Mouse (Mus musculus) cerebral cortex, adult 2 months (tissue): Measurements from ENCODE around the gene Pex1.

Experiments used
- WGBS: fragments of 180-500 bp; shearing (Covaris S2); methylation state at CpG from one replicate; pipeline ENCODE4 v1.1.7; 2018; 5-methylcytosine and 5-hydroxymethylcytosine counted together

Pex1 gene

DNA sequence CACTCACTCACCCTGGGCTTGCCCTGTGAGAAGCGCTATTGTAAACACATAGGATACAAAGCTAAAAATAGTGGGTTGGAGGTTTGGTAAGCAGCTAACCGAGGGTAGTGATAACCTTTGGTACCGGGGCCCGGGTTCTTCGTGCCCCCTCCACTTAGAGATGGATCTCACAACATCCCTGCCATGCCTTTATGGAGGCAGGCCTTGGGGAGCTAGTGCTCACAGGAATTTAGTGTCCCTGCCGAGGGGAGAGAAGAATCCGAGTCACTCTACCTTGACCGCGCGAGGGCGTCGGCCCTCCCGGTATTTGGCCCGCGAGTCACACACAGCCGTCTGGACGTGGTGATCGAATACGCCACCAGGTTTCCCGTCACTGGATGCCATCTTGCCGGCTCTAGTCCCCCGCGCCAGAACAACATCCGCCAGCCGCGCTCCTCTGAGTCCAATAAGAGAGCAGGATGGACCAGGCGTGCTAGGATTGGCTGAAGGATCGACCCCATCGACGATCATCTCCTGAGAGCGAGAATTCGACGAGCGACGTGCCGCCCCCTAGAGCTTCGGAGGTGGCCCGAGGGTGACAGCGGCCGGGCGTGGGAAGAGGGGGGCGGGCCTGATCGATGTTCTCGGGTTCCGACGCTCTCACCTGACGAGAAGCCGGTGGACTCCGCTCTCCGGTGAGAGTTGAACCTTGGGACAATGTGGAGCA is at the start of gene Pex1:
Gene Pex1 (plus strand): TSS at position 374 of the 706 bp plus-strand sequence.
- under 1% methylated on average over 50 of the region's 50 CpGs for WGBS

DNA sequence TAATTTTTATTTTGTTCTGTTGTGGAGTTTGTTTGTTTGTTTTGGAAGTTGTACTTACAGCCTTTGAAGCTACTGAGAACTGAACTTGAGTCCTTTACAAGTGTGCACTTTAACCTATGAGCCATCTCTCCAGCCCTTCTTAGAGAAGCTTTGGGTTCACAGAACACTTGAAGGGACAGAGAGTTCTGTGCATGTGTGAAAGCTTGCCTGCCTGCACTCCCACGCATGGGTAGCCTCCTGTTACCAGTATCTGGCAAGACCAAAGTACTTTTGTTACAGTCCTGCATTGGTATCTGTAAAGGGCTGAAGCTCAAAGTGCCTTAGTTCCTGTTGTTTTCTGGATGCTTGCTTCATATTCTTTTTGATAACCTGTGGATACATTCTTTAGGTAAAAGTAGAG is 49.6 kb upstream of the Pex1 start:
- 68% methylated on average over 1 of the region's 1 CpGs for WGBS

DNA sequence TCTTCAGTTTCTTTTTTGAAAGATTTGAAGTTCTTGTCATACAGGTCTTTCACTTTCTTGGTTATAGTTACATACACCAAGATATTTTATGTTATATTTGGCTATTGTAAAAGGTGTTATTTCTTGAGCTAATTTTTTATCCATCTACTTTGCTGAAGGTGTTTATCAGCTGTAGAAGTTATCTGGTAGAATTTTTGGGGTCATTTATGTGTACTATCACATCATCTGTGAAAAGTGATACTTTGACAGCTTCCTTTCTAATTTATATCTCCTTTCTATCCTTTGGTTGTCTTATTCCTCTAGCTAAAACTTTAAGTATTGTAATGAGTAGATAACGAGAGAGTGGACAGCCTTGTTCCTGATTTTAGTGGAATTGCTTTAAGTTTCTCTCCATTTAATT is 44.4 kb upstream of the Pex1 start:
- WGBS: 96% methylated on average over 1 of the region's 1 CpGs

DNA sequence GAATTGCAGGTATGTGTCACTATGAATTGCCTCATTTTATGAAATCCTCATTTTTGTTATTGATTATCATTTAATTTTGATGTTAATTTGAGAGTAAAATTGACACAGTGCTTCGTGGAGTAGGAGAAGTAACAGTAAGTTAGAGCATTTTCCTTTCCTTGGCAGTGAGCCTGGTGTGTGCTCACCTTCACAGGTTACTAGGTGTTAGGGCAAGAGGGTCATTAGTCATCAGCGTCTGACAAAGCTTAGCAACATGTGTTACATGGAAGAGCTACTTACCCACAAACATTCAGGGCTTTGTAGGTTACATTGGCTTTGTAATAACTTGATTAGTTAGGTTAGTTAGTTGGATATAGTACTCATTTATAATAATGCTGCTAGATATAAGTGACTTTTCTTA is 41.7 kb upstream of the Pex1 start:
- 88% methylated on average over 2 of the region's 2 CpGs for WGBS

DNA sequence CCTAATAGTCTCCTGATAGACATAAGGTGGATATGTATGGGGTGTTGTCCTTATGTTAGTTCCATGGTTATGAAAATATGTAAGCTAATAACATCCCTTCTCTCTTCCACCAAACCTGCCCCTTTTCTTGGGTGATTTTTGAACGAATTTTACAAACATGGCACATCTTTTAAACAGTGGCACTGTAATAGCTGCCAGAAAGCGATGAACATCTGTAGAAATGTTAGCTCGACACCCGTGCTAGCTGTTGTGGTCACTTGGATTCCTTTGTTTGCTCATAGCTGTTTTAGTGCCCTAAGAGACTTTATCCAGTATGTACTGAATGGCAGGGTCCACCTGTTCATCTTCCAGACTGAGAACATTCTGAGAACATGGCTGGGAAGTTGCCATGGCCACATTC is 24.6 kb upstream of the Pex1 start, which contains the start of gene 1700109H08Rik:
Gene 1700109H08Rik (plus strand): TSS at position 301 of the 400 bp plus-strand sequence.
- 91% methylated on average over 4 of the region's 4 CpGs for WGBS

DNA sequence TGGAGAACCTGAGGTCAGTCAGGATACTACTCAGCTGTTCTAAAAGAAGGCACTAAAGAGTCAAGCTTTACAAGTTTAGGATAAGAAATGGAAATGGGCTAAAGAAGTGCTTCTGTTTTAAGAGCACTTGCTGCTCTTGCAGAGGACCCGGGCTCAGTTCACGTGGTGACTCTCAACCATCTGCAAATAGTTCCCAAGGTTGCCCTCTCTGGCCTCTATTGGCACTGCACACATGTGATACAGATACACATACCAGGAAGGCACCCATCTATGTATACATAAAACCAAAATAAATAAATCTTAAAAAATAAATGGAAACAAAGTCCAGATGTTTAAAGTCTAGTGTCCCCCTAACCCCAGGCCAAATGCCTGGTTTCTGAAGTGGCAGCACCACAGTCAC is 21.0 kb upstream of the Pex1 start:
- 91% methylated on average over 2 of the region's 2 CpGs for WGBS

DNA sequence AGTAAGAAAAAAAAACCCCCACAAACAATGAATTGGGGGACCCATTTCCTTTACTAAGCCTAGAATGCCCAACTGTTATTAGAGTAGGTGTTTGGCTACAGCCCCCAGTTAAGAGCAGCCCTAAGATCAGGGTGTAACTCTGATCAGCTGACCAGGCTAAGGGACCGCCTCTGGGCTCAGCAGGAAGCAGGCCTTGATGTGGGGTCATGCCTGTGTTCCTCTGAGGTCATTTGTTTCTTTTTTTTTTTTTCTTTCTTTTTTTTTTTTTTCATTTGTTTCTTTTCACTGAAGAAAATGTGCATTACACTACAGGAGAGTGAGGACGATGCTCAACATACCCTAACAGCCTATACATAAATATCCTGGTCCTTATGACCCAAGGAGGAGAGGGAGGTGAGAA is 17.9 kb upstream of the Pex1 start:
- 96% methylated on average over 2 of the region's 2 CpGs for WGBS

DNA sequence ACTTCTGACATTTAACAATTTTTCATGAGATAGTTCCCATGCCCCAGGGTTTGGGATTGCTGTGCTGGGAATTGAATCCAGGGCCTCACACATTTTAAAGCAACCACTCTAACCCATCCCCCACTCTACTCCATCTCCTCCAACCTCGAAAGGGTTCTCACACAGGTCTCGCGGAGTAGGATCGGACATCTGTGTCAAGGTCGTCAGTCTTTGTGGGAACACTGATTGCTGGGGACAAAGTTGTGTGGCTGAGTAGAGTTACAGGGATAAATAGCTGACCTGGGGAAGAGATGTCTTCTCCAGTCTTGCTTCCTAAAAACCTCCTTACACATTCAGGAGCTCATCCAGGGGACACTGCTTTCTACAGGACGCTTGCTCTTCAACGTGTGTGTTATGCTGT is 16.8 kb upstream of the Pex1 start:
- 93% methylated on average over 7 of the region's 7 CpGs for WGBS

DNA sequence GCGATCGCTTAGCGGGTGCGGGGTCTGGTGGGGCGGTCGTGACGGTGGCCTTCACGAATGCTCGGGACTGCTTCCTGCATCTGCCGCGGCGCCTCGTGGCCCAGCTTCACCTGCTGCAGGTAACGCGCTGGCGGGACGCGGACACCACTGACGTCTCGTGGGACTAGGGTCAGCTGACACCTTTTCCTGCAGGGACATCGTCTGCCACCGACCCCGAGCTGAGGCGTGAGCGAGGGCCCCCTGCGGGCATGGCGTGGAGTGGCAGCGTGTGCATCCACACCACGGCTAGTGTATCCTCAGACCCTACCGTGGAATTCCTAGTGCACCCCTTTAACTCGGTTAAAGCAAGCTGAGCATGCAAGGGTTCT is 517 bp downstream of the Pex1 start, which contains the start of gene Rbm48:
Gene Rbm48 (minus strand): TSS at position 187 of the 368 bp plus-strand sequence.
- WGBS: under 1% methylated on average over 31 of the region's 31 CpGs

DNA sequence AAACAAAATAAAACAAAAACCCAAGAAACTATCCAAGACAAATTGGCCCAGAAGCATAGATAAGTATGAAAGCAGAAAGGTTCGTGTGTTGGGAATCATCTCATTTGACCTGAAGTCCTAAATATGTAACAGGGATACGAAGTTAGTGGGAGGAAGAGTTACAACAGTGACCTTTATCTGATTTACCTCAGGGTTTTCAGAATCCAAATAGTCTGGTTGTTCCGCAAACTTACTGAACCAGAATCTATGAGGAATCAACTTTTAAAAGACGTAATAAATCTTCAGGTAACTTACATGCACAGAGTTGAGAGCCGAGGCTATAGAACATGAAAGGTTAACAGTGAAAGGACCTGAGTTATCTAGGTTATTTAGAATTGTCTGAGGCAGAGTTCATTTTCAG is 2.9 kb downstream of the Pex1 start:
- 93% methylated on average over 5 of the region's 5 CpGs for WGBS

DNA sequence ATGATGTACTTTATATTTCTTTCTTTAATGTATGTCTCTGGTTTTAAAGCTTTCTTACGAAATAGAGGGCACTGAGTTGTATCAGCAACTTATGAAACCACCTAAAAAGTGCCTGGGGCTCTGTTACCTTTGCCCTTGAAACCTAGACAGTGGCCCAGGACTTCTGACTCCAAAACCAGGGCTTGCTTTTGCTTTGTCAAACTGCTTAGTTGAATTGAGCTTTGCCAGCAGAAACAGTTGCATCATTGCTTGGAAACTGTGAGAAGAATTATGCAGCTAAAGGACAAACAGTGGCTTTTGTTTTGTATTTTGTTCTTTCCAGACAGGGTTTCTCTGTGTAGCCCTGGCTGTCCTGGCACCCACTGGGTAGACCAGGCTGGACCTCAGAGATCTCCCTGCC is 4.4 kb downstream of the Pex1 start:
- WGBS: 86% methylated on average over 1 of the region's 1 CpGs

DNA sequence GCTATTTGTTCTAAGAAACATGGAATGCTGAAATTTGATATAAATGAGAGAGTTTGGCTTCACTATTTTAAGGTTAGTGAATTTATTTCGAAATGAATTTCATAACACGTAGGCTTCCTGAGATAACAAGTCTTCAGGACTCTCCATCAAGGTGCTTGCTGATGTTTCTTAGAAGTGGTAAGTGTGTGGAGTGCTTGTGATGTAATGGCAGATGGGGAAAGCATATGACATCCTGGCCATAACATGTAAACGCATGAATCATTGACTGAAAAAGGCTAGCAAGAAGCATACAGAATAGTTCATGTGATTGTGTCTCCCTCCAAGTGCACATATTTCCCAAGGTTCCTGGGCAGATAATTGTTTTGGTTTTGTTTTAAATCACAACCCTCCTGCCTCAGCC is 4.9 kb downstream of the Pex1 start:
- 89% methylated on average over 3 of the region's 3 CpGs for WGBS

DNA sequence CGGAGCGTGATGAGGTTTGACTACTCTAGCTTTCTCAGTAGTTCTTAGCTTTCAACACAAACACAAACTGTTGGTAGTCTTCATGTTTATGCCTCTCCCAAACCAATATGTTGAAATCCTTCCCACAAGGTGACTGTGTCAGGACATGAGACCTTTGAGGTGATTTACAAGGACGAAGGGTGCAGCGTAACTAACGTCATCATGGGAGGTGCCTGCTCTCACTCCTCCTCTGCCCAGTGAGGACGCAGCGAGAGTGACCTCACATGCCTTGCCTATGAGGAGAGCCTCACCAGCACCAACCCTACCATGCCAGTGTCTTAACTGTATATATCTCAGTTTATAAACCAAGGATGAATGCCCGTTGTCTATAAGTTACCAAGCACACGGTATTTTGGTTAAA is 11.2 kb downstream of the Pex1 start:
- WGBS: 93% methylated on average over 9 of the region's 9 CpGs

DNA sequence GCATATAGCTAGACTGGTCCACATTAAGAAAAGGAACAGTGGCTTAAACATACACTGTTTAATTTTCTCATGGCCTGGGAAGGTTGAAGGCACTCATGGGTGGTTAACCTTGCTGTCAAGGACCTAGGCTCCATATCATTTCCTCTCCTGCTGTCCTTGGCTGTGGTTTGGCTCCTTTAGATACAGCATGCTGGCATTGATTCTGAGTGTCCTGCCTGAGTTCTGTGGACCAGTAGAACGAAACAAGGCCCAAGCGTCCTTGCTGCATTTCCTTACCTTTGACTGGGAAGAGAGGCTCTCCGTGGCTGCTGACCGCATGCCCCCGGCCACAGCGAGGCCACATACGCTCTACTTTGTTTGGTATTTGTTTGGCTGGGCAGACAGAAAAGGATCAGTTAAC is 13.4 kb downstream of the Pex1 start:
- 95% methylated on average over 7 of the region's 7 CpGs for WGBS

DNA sequence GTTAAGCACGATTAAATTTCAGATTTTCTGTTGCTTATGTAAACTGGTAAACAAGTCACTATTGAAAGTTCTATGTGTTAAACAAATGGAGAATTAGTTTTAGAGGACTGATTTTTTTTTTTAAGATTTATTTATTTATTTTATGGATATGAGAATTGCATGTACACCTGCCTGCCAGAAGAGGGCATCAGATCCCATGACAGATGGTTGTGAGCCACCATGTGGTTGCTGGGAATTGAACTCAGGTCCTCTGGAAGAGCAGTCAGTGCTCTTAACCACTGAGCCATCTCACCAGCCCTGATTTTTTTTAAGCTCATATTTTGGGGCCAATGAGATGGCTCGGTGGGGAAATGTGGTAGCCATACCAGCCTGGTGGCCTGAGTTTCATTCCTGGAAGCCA is 16.0 kb downstream of the Pex1 start:
- WGBS: 98% methylated on average over 2 of the region's 2 CpGs

DNA sequence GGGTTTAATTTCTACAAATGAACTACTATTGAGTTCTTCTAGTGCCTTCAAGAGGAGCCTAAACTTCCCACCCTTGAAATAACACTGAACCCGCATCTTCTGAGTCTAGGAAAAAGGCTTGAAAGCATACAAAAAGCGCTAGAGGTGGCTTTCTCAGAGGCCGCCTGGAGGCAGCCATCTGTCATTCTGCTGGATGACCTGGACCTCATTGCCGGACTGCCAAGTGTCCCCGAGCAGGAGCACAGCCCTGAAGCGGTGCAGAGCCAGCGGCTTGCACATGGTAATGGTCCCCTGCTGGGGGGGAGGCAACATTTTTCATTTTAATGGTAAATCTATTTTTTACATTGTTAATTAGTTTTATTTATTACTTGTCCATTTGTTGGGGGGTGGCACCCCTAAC is 24.6 kb downstream of the Pex1 start:
- WGBS: 91% methylated on average over 7 of the region's 7 CpGs

DNA sequence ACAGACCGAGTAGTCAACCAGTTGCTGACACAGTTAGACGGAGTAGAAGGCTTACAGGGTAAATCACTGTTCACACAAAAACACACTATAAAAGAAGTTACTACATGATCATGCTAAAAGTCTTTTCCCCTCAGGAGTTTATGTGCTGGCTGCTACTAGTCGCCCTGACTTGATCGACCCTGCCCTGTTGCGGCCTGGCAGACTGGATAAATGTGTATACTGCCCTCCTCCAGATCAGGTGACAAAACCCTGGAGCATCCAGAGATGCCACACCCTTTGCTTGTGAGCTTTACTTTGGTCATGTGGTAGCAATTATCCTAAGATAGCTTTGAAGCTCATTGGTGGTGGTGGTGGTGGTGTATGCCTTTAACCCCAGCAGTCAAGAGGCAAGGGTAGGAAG is 34.2 kb downstream of the Pex1 start:
- WGBS: 95% methylated on average over 5 of the region's 5 CpGs

DNA sequence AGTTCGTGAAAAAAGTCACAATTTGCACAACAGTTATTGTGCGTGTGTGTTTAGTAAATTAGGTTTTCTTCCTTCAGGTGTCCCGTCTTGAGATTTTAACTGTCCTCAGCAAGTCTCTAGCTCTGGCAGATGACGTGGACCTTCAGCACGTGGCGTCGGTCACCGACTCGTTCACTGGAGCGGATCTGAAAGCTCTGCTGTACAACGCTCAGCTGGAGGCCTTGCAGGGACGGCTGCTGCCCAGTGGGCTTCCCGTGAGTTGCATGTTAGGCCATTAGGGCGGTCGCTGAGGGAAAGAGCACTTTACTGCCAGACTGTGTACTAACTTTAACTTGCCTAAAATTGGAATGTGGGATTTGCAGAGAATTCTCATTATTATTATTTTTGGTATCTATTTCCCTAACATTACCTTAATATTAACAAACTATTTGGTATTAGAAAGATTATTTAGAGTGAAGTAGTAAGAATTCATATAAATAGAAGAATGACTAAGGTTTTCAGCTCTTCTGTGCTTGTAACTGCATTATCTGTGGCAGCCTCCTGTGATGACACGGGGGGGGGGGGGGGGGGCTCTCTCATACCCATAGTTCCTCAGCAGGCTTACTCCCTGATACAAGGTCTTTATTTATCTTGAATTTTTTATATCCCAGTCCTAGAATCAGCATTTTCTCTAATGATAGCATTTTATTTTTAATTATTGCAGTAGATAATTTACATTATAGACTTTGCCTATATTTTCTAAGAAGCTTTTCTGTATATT is 35.8 kb downstream of the Pex1 start:
- WGBS: 69% methylated on average over 16 of the region's 16 CpGs

DNA sequence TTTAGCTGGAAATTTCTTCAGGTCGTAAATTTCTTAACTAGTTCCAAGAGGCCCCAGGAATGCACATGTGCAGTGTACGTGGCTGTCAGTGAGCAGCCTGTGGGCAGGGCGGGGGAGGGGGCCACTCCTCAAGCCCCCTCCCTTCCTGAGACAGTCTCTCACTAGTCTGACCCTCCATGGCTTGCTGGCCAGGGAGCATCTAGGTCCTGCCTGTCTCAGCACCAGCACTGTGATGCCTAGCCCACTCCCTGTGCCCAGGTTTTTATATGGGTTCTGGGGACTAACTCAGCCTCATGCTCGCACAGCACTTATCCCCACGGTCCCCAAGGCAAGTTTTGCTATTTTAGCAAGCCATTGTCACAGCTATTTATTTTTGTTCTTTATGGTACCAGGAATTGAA is 36.4 kb downstream of the Pex1 start:
- WGBS: 81% methylated on average over 5 of the region's 5 CpGs

DNA sequence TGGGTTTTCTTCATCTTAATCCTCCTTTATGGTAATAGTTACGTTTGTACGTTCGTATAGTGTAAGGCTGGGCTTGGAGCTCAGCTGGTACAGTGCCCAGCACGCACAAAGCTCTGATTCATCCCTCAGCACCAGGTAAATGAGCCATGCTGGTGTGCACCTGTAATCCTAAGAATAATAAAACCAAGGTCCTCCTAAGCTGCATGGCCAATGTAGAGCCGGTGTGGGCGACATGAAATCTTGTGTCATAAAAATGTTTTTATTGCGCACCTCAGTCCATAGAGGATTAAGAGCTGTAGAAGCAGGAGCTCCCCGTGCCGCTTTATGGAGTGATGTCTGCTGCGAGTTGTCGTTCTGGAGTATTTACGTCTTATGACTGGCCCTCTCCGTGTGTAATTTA is 37.4 kb downstream of the Pex1 start:
- WGBS: 93% methylated on average over 13 of the region's 13 CpGs

DNA sequence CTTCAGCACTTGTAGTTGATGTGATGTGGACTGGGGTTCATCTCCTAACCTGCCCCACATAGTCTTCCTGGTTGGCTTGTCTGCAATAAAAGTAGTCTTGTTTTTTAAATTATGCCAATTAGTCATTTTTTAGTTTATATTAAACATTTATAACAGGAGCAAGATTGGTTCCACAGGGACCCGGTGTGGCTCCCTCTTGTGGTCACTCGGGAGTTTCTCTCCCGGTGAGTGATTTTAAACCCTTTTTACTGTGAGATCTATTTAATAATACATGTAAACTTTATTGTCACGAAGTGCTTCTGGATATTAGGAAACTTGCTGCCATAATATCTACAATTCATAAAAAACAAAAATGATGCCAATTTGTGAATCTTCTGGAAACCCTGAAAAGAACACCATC is 38.1 kb downstream of the Pex1 start:
- 72% methylated on average over 4 of the region's 4 CpGs for WGBS

DNA sequence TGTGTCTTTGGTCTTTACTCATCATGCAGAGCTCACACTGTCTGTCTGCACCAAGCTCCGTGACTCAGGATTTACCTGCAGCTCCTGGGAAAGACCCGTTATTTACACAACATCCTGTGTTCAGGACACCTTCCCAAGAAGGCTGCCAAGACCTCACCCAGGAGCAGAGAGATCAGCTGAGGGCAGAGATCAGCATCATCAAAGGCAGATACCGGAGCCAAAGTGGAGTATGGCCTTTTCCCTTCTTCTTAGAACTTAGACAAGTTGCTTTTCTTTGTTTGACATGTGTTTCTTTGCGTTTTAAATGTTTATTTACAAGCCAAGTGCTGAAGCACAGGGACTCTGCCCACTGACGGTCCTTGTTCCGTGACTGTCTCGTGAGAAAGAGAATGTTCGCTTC is 39.4 kb downstream of the Pex1 start:
- WGBS: 84% methylated on average over 8 of the region's 8 CpGs

DNA sequence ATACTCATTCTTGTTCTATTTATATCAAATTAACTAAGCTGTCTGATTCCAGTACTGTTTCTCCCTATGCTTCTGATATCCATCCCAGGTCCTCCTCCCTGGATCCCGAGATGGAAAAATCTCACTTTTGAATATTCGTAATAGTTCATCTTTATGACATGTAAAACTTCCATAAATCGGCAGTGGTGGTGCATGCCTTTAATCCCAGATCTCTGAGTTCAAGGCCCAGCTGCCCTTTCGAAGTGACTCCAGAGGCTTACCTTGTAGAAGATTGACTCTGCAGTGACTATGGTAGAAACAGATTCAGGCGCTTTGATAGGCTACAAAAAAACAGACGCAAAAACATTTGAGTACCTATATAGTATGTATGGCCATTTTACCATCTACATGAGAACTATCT is 48.8 kb downstream of the Pex1 start:
- WGBS: 82% methylated on average over 6 of the region's 6 CpGs
